Mouse (Mus musculus) E14TG2a.4 (cell line): ENCODE results near the gene Hnrnpd.

ENCODE experiments used
- H3K27me3 ChIP-seq: 2 replicates; pipeline ENCODE4 v1.6.1; 2014; ENCODE audit warnings: low read length, control low read depth; ENCODE audit not compliant: insufficient read depth
- H3K36me3 ChIP-seq: 2 replicates; pipeline ENCODE4 v1.6.1; 2014; ENCODE audit warnings: low read length, control low read depth; ENCODE audit not compliant: insufficient read depth
- H3K4me1 ChIP-seq: replicated peaks from 2 replicates; pipeline ENCODE4 v1.6.1; 2014; ENCODE audit warnings: low read depth, low read length, control low read depth
- H3K4me3 ChIP-seq: replicated peaks from 2 replicates; pipeline ENCODE4 v1.5.1; 2014; ENCODE audit warnings: mild to moderate bottlenecking, low read length
- H3K9me3 ChIP-seq: 2 replicates; pipeline ENCODE4 v1.6.1; 2014; ENCODE audit warnings: low read length, control low read depth
- CTCF ChIP-seq: conservative IDR thresholded peaks from 2 replicates; pipeline ENCODE4 v1.5.1; 2014; ENCODE audit warnings: low read length
- NANOG ChIP-seq: IDR thresholded peaks from 2 replicates; pipeline ENCODE4 v1.6.1; 2014; ENCODE audit warnings: borderline replicate concordance, low read length, mixed read lengths
- POU5F1 ChIP-seq: IDR thresholded peaks from 2 replicates; pipeline ENCODE4 v1.6.1; 2014; ENCODE audit warnings: low read length, borderline replicate concordance

The Hnrnpd gene

GRCm38 (mm10) chr5:100005896-100006295, 27.2 kb upstream of the Hnrnpd start:
- TF ChIP-seq POU5F1 (no peak), NANOG (no peak), CTCF (no peak)
- H3K4me3 ChIP-seq: no peak overlapping the region
- no peaks in the 10 kb centered on the region for H3K36me3 ChIP-seq
- H3K4me1 ChIP-seq: peaks cover 6% of the 10 kb centered on the region
- peaks cover 3% of the 10 kb centered on the region; the same call in 1 of the 2 replicates for H3K27me3 ChIP-seq
- no peaks in the 10 kb centered on the region for H3K9me3 ChIP-seq

GRCm38 (mm10) chr5:100005431-100005830, 26.7 kb upstream of the Hnrnpd start:
- no peaks in the 10 kb centered on the region for H3K36me3 ChIP-seq
- H3K4me1 ChIP-seq: peaks cover 8% of the 10 kb centered on the region
- H3K4me3 ChIP-seq: no peak overlapping the region
- no peaks in the 10 kb centered on the region for H3K9me3 ChIP-seq
- H3K27me3 ChIP-seq: peaks cover 4% of the 10 kb centered on the region; the same call in 1 of the 2 replicates
- TF ChIP-seq POU5F1: no peak

- Histone ChIP-seq H3K27me3 (peaks cover 4% of the 10 kb centered on the region; the same call in 1 of the 2 replicates), H3K4me3 (no peak overlapping the region)
- TF ChIP-seq CTCF: no peak
- no peak for TF ChIP-seq POU5F1
- no peak for TF ChIP-seq NANOG
These were observed 25.2 kb upstream of the Hnrnpd start for GRCm38 (mm10) chr5:100003895-100004294.

GRCm38 (mm10) chr5:100000500-100000899, 21.8 kb upstream of the Hnrnpd start:
- Histone ChIP-seq H3K36me3 (no peaks in the 10 kb centered on the region), H3K4me1 (peaks cover 10% of the 10 kb centered on the region), H3K9me3 (peaks cover 14% of the 10 kb centered on the region), H3K27me3 (peaks cover 6% of the 10 kb centered on the region), H3K4me3 (no peak overlapping the region)
- TF ChIP-seq CTCF: no peak

More at GRCm38 (mm10) chr5:100003895-100004294, 25.2 kb upstream of the Hnrnpd start:
- no peaks in the 10 kb centered on the region for H3K9me3 ChIP-seq
- peaks cover 14% of the 10 kb centered on the region for H3K4me1 ChIP-seq
- no peaks in the 10 kb centered on the region for H3K36me3 ChIP-seq

- Histone ChIP-seq H3K9me3 (peaks cover 17% of the 10 kb centered on the region), H3K4me3 (peak overlapping the region; percentile 57), H3K27me3 (peaks cover 6% of the 10 kb centered on the region), H3K36me3 (no peaks in the 10 kb centered on the region), H3K4me1 (peaks cover 10% of the 10 kb centered on the region)
- no peak for TF ChIP-seq NANOG
- TF ChIP-seq CTCF: no peak
- no peak for TF ChIP-seq POU5F1
These were observed 21.3 kb upstream of the Hnrnpd start for GRCm38 (mm10) chr5:100000048-100000447.

GRCm38 (mm10) chr5:99994680-99995079, 15.9 kb upstream of the Hnrnpd start:
- Histone ChIP-seq H3K27me3 (peaks cover 3% of the 10 kb centered on the region; the same call in 1 of the 2 replicates), H3K9me3 (peaks cover 38% of the 10 kb centered on the region), H3K36me3 (no peaks in the 10 kb centered on the region), H3K4me3 (no peak overlapping the region), H3K4me1 (peaks cover under 1% of the 10 kb centered on the region; the same call in 1 of the 2 replicates)
- TF ChIP-seq NANOG: no peak
- no peak for TF ChIP-seq CTCF
- no peak for TF ChIP-seq POU5F1

- Histone ChIP-seq H3K9me3 (peaks cover 38% of the 10 kb centered on the region), H3K4me1 (no peaks in the 10 kb centered on the region), H3K4me3 (no peak overlapping the region), H3K36me3 (no peaks in the 10 kb centered on the region), H3K27me3 (peaks cover 3% of the 10 kb centered on the region; the same call in 1 of the 2 replicates)
- TF ChIP-seq POU5F1: no peak
- no peak for TF ChIP-seq CTCF
- TF ChIP-seq NANOG: no peak
These were observed 15.4 kb upstream of the Hnrnpd start for GRCm38 (mm10) chr5:99994166-99994565.

- H3K4me3 ChIP-seq: no peak overlapping the region
- H3K27me3 ChIP-seq: no peaks in the 10 kb centered on the region
- peaks cover 4% of the 10 kb centered on the region for H3K4me1 ChIP-seq
- no peaks in the 10 kb centered on the region for H3K36me3 ChIP-seq
- TF ChIP-seq NANOG: no peak
- no peak for TF ChIP-seq CTCF
- no peak for TF ChIP-seq POU5F1
- peaks cover 18% of the 10 kb centered on the region for H3K9me3 ChIP-seq
These were observed 4.8 kb upstream of the Hnrnpd start for GRCm38 (mm10) chr5:99983452-99984061.

GRCm38 (mm10) chr5:99977516-99978301, 1.0 kb downstream of the Hnrnpd start:
- TF ChIP-seq POU5F1 (no peak), CTCF (no peak), NANOG (no peak)
- H3K4me3 ChIP-seq: peak overlapping the region; percentile 94
- peaks cover 39% of the 10 kb centered on the region for H3K4me1 ChIP-seq
- H3K9me3 ChIP-seq: no peaks in the 10 kb centered on the region
- peaks cover 44% of the 10 kb centered on the region for H3K36me3 ChIP-seq
- no peaks in the 10 kb centered on the region for H3K27me3 ChIP-seq
